Mouse (Mus musculus): ENCODE measurements around the gene Fhad1.

Fhad1 gene

DNA sequence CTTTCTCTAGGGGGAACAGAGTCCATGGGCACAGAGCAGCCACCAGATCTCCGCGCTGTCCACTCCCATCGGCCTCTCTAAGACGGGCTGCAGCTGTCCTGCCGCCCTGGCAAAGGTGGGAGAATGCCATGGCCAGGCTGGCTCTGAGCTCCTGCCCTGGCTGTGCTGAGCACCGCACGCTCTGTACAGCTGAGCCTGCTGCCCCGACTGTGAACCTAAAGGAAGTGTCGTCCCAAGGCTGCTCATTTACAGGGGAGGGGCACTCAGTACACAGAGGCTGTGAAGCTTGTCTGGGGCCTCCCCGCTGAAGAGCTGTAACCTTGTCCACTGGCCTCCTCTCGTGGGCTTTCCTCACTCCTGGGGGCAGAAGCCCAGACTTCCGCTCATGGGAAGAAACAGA lies 29.6 kb upstream of the Fhad1 start:
- no peak for DNase-seq (ENCODE audit: low read depth, low spot score)

- DNase-seq (ENCODE audit: low read depth, low spot score): no peak
Observed at GRCm38 (mm10) chr4:142039662-142040353, 24.9 kb upstream of the Fhad1 start.

DNA sequence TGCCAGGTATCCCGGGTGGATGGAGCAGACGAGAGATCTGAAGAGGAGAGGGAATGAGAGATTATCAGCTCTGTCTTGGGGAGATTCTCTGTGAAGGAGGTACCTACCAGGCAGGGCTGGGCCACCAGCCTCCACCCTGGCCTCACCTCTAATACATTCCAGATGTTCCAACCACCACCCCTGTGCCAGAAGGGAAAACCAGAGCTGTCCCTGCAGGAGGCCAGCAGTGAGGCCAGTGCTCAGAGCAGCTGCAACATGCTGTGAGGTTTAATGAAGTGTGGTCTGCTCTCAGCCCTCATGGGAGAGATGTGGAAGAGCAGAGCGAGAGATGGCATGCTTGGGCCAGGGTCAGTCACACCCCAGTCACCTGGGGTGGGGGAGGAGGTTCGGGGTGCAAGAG lies 23.0 kb upstream of the Fhad1 start:
- DNase-seq (ENCODE audit: low read depth, low spot score): no peak

- DNase-seq (ENCODE audit: low read depth, low spot score): no peak
Observed at GRCm38 (mm10) chr4:142028533-142028932, 13.7 kb upstream of the Fhad1 start.

DNA sequence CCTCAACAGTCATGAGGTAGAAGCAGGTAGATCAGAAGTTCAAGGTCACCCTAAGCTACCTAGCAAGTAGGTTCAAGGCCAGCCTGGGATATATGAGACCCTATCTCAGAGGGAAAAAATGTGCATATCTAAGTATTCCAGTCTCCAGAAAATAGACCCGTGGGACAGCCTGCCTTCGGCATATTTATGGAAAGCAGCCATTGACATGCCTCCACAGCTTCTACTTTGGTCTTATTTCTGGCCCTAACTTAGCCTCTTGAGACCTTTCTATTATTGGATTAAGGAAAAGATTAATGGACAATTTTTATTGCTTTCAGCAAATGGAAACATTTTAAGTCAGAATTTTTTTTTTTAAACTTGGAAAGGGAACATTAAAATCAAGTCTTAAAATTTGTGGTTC lies 12.1 kb upstream of the Fhad1 start:
- no peak for DNase-seq (ENCODE audit: low read depth, low spot score)

DNA sequence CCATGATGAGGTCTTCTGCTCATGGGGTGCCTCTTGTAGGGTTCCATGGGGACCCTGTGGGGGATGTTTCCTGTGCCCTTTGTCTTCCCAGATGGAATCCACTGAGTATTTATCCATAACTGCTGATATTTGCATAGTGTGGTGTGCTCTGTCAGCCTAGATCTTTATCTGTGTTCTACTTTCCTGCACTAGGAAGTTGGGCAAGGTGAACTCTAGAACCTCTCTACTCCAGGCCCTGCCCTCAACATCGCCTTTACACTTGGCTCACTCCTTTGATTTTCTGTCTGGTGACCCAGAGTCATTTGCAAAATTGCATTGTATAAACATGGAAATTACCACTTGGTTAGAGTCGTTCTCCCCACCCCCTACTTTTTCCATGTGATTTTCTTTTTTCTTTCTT lies 9.7 kb upstream of the Fhad1 start:
- no peak for DNase-seq (ENCODE audit: low read depth, low spot score)

DNA sequence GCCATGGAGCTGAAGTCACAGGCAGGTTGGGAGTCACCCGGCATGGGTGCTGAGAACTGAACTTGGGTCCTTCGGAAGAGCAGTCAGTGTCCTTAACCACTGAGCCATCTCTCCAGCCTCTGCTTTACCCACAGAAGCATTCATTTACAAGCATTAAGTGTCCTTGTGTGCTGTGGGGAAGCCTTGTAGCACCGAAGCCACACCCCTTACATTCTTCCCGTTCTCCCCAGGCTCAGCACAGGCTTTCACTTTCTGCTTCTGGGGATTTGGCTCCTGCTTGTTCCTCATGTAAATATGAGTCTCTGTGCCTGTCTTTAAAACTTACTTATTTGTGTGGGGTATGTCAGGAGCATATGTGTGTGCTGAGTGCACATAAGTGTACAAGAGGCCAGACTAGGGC lies 8.3 kb upstream of the Fhad1 start:
- DNase-seq (ENCODE audit: low read depth, low spot score): peak; percentile 52

GRCm38 (mm10) chr4:142017686-142018085 lies 2.8 kb upstream of the Fhad1 start:
- peak; percentile 71 for DNase-seq (ENCODE audit: low read depth, low spot score)

DNA sequence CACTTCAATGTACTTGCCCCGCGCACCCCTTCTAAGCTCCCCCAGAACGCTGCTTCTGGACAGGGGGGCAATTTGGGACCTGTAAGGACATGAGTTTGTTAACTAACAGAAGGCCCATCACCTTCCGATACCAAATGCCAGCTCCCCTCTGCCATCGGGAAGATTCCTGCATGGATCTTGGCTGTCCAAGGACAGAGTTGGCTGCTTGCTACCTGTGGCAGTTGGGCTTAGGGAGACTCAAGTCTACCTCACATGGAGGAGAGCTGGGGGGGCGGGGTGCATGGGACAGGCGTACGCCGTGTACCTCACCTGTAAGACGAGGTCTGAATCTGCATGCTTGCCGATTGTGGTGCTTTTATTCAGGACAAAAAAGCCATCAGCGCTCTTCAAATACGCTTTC lies 3.6 kb downstream of the Fhad1 start:
- DNase-seq (ENCODE audit: low read depth, low spot score): no peak

DNA sequence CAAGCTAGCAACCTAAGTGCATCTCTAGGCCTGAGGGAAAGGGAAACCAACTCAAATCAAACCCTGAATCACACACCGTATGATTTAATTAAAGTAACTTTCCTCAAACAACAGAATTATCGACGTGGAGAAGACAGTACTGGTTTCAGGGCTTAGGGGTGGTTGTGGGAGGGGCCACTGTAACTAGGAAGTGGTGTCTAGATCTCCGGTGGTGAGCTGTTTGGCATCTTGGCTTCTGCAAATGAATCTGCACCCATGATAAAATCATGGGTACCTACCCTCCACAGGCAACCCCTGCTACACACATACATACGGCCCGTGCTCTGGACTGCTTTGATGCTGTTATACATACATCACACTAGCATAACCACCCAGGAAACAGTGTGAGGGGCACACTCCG lies 4.4 kb downstream of the Fhad1 start:
- no peak for DNase-seq (ENCODE audit: low read depth, low spot score)

DNA sequence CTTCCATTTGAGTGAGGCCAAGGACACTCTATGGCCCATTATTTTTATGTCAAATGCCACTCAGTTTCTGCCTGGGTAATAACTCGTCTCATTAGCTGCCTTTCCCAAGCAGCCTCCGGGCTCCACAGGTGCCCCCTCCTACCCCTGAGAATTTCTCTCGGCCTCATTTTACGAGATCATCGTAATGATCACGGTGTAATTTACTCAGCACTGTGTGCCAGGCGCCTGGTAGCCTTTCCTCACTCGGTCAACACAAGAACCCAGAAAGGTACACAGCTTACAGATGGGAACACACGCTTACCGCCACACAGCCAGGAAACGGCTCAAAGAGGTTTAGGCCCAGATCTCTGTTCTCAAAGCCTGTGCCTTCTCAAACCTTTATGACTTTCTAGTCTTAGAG lies 6.7 kb downstream of the Fhad1 start:
- DNase-seq (ENCODE audit: low read depth, low spot score): no peak

DNA sequence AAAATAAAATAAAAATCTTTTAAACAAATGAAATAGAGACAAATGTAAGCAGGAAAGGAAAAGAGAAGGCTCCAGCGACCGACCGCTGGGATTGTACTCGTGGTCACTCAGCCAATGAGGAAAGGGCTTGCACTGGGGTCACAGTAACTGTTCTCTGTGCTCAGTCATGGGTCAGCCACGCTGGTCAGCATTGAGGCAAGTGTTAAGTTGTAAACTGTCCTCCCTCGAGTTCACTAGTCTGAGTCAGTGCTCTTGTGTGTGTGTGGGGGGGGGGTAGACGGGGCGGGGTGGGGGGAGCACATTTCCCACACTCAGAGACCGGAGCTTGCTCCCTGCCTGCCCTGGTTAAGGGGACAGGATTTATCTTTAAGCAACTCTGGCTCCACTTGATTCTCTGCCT lies 14.3 kb downstream of the Fhad1 start:
- DNase-seq (ENCODE audit: low read depth, low spot score): no peak

- DNase-seq (ENCODE audit: low read depth, low spot score): no peak
Observed at GRCm38 (mm10) chr4:141999494-142000074, 15.3 kb downstream of the Fhad1 start.

- DNase-seq (ENCODE audit: low read depth, low spot score): peak; percentile 86
Observed at GRCm38 (mm10) chr4:141998282-141998821, 16.5 kb downstream of the Fhad1 start.

- no peak for DNase-seq (ENCODE audit: low read depth, low spot score)
Observed at GRCm38 (mm10) chr4:141996880-141997279, 18.0 kb downstream of the Fhad1 start.

DNA sequence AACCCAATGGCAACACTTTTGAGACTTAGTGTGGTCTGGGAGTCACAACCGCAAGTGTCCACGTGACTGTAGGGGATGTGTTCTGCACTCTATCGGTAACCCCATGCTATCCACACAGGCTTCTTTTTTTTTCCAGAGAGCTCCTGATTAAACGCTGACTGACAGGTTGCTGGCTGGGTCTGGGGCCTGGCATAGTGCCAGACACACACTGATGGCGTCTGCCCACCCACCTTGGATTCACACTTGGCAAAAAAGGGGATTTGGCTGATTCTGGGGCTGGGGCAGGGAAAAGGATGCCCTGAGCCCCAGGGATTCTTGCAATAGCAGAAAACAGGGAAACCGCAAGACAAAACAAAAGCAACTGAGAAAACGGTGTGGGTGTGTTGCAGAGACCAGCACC lies 18.8 kb downstream of the Fhad1 start:
- DNase-seq (ENCODE audit: low read depth, low spot score): no peak

DNA sequence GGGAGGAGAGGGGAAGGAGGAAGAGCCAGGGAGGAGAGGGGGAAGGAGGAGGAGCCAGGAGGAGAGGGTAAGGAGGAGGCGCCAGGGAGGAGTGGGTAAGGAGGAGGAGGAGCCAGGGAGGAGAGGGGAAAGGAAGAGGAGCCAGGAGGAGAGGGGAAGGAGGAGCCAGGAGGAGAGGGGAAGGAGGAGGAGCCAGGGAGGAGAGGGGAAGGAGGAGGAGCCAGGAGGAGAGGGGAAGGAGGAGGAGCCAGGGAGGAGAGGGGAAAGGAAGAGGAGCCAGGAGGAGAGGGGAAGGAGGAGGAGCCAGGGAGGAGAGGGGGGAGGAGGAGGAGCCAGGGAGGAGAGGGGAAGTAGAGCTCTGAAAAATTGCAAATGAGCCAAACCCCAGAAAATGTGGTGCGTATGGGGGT lies 20.8 kb downstream of the Fhad1 start:
- DNase-seq (ENCODE audit: low read depth, low spot score): peak; percentile 84

- peak; percentile 74 for DNase-seq (ENCODE audit: low read depth, low spot score)
Observed at GRCm38 (mm10) chr4:141993347-141994061, 21.4 kb downstream of the Fhad1 start.

GRCm38 (mm10) chr4:141992530-141993204 lies 22.2 kb downstream of the Fhad1 start:
- DNase-seq (ENCODE audit: low read depth, low spot score): no peak

- DNase-seq (ENCODE audit: low read depth, low spot score): no peak
Observed at GRCm38 (mm10) chr4:141988178-141988577, 26.7 kb downstream of the Fhad1 start.

DNA sequence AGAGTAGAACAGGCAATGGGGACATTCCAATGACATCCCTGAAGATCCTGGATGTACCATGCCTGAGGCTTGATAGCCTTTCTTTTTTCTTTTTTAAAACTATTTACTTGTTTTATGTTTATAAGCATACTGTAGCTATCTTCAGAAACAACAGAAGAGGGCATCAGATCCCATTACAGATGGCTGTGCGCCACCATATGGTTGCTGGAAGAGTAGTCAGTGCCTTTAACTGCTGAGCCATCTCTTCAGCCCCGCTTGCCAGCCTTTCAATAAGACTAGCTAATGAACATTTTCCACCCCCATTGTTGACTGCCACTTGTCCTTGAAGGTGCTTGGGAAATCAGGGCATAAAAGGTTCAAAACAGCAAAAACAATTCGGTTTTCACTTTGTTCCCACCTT lies 31.2 kb downstream of the Fhad1 start:
- DNase-seq (ENCODE audit: low read depth, low spot score): no peak

- DNase-seq (ENCODE audit: low read depth, low spot score): peak; percentile 50
Observed at GRCm38 (mm10) chr4:141981475-141981874, 33.4 kb downstream of the Fhad1 start.
